Mouse (Mus musculus) C2C12 (cell line): ENCODE data around the gene Gm8879. TPM values are rescaled to one million over a fixed set of nuclear protein-coding genes. Genes with fewer than 3 reads are reported as not detected.
"Not testable (repeated sequence)": the region's sequence is repeated elsewhere in the genome, so short reads cannot be mapped to it uniquely, and the experiment has no call there.

Experiments used
- H3K27me3 ChIP-seq: one replicate; pipeline ENCODE4 v1.6.1; 2011; ENCODE audit not compliant: control insufficient read depth, insufficient read depth, insufficient read length
- H3K36me3 ChIP-seq: one replicate; pipeline ENCODE4 v1.6.1; 2011; ENCODE audit not compliant: control insufficient read depth, insufficient read depth
- H3K4me3 ChIP-seq: one replicate; pipeline ENCODE4 v1.5.1; 2011; ENCODE audit warnings: mild to moderate bottlenecking, control low read depth; ENCODE audit not compliant: poor library complexity, insufficient read depth, severe bottlenecking
- H3K79me2 ChIP-seq: one replicate; pipeline ENCODE4 v1.6.1; 2011; ENCODE audit not compliant: control insufficient read depth, insufficient read depth
- H3K79me3 ChIP-seq: one replicate; pipeline ENCODE4 v1.6.1; 2011; ENCODE audit warnings: low read depth, control low read depth
- H3ac ChIP-seq: one replicate; pipeline ENCODE3; 2011; ENCODE audit warnings: low read depth; ENCODE audit not compliant: control insufficient read depth, insufficient read length
- long read RNA-seq, 2 experiments: library from polyadenylated mRNA; unstranded; transcript quantifications; one replicate each; pipeline ENCODE4 v2.0.0; 2019 to 2020
- polyA plus RNA-seq: library from polyadenylated mRNA; unstranded; fragments of >200 nt; fragmentation: generic; extraction: Trizol; gene quantifications from one replicate; pipeline ENCODE4 v1.2.1, GENCODE M21; 2012; ENCODE audit warnings: missing spikeins

Gene Gm8879
- polyA plus RNA-seq, result not detected
- long read RNA-seq, experiment 1, result 0 reads
- long read RNA-seq, experiment 2, result 0 reads

DNA sequence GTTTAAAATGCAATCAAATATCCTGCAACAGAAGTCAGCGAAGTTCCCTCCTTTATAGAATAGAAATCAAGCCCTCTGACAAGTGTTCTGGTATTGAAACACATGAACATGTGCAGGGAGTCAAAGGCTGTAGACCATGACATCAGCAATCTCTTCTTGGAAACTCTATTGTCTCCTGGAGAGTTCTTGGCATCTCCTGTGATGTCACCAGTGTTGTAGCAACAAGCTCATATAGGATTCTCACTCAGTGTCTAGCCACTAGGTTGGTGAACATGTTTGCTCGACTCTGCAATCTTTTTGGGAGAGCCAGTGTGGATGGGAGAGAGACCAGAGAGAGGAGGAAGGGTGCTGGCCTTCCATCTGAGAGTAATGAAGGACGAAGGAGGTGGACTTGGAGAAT lies at the start of gene Gm8879:
TSS of gene Gm8879 (plus strand) at position 301 of the 400 bp plus-strand sequence.
- H3K4me3 ChIP-seq, H3K79me2 ChIP-seq, H3K79me3 ChIP-seq, H3ac ChIP-seq, H3K36me3 ChIP-seq, H3K27me3 ChIP-seq: not testable (repeated sequence)

DNA sequence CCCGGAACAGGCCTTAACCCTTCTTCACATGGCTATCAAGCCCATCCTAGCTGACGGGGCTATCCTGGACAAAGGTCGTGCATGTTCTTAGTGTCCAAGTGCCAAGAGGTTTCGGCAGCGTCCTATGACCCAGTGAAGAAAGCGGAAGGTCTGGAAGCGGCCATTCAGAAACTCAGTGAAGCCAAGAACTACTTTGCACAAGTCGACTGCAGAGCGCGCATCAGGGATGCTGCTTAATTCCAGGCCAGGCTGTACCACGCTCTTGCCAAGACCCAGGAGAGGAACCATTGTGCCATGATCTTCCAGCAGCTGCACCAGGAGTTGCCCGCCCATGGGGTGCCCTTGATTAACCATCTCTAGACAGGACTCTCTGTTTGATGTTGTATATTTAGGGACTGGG lies 10.6 kb downstream of the Gm8879 start:
- H3K36me3 ChIP-seq, H3K79me3 ChIP-seq, H3ac ChIP-seq, H3K4me3 ChIP-seq, H3K79me2 ChIP-seq, H3K27me3 ChIP-seq: not testable (repeated sequence)

Other genes starting within 250 kb of the Gm8879 start
- not detected for gene Gm8871, start 179.8 kb upstream of the Gm8879 start, polyA plus RNA-seq
- gene Gm8857, start 179.8 kb upstream of the Gm8879 start, polyA plus RNA-seq, result not detected
- not detected for gene Gm5861, start 55.4 kb downstream of the Gm8879 start, polyA plus RNA-seq
- gene Gm8890, start 128.4 kb downstream of the Gm8879 start, polyA plus RNA-seq, result not detected
- not detected for gene Speer1, start 213.9 kb downstream of the Gm8879 start, polyA plus RNA-seq